Mouse (Mus musculus): ENCODE data around the gene Hecw2. TPM values are rescaled to one million over a fixed set of nuclear protein-coding genes. Genes with fewer than 3 reads are reported as not detected.

Gene Hecw2
- polyA plus RNA-seq, 1 experiment from 2014 or later, result 3.2 TPM

DNA sequence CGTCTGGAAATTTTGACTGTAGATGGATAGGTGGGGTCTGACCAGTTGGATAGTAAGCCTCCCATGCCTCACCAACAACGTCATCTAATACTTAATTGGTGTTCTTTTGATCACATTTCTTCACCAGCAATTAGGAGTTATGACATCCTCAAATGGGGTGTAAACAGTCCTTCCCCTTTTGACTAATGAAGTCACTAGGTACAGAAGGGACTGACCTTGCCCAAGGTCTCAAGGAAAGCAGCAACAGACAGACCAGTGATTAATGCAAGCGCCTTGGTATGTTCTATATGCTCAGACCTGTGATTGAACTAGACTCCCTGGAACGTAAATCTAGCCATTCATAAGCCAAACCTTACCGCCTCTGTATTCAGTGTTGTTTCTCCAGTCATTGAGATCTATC, 364.7 kb downstream of the Hecw2 start:
- no peak overlapping the region for H3K4me2 ChIP-seq (replicated peaks; ENCODE audit: low read depth, low read length)
- no peaks in the 10 kb centered on the region for H3K27me3 ChIP-seq (ENCODE audit: insufficient read depth, low read length)
- H3K27ac ChIP-seq (ENCODE audit: low read length), result no peak overlapping the region
- H3K4me1 ChIP-seq (ENCODE audit: insufficient read depth, low read length), result no peaks in the 10 kb centered on the region
- whole genome bisulfite sequencing, result 68% methylated on average over 5 of the region's 5 CpGs
- H3K9ac ChIP-seq (replicated peaks; ENCODE audit: low read length), result no peak overlapping the region
- H3K36me3 ChIP-seq (ENCODE audit: insufficient read depth, low read length), result no peaks in the 10 kb centered on the region
- no peak for ATAC-seq (ENCODE audit: low FRiP score, low TSS enrichment)
- H3K4me3 ChIP-seq (ENCODE audit: low read length), result no peak overlapping the region
- no peaks in the 10 kb centered on the region for H3K9me3 ChIP-seq (ENCODE audit: low read length)

DNA sequence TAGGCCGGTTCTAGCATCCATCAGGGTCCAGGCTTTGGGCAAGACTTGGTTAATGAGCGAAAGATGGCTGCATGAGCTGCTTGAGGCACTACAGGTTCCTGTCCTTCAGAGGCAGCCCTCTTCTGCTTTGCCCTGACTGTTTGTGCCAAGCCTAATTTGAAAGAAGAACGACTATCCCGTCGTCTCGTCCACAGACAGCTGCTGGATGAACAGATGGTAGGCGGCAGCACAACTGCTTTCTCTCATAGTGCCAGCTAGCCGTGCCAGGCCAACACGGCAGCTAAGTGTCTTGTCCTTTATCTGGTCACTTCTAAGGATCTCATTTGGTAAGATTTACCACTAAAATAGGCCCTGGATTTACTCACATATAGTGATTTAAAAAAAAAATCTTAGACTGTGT, 365.9 kb downstream of the Hecw2 start:
- 76% methylated on average over 9 of the region's 9 CpGs for WGBS

DNA sequence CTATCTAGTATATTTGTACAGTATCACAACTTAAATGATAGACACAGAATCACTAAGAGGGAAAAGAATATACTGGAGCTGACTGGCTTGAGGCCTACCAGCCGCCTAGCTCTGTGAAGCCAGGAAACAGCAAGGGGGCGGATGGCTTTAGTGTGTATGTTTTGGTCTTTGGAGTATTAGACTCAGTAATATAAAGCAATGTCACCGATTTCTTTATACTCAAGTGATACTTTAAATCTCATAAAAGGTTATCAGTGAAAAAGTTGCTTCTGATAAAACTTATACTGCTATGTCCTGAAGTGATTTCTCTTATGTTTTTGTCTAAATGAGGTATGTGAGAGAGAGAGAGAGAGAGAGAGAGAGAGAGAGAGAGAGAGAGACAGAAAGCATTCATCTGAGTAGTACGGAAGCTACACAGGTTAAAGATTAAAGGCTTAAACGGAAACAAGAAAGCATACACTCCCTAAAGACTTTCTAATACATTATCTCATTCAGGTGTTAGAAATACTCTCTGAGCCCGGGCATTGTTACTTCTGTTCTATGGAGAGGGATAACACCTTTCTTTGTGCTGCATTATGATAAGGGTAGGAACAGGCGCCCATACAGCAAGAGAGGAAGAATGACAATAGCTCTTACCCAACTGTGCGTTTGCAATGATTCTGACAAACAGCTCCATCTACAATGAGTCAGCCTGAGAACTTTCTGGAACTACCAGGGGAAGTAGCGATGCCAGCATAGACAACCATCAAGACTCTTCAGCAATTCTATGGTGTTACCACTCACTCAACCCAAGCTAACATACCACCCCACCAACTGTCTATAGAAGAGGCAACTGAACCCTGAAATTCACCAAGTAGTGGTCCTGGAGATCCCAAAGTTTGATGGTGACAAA, 370.3 kb downstream of the Hecw2 start:
- no peaks in the 10 kb centered on the region for H3K36me3 ChIP-seq (ENCODE audit: insufficient read depth, low read length)
- H3K4me2 ChIP-seq (replicated peaks; ENCODE audit: low read depth, low read length), result no peak overlapping the region
- H3K27ac ChIP-seq (ENCODE audit: low read length), result peak overlapping the region; percentile 78
- 83% methylated on average over 9 of the region's 9 CpGs for WGBS
- H3K9me3 ChIP-seq (ENCODE audit: low read length), result no peaks in the 10 kb centered on the region
- no peak overlapping the region for H3K4me3 ChIP-seq (ENCODE audit: low read length)
- H3K27me3 ChIP-seq (ENCODE audit: insufficient read depth, low read length), result no peaks in the 10 kb centered on the region
- no peak overlapping the region for H3K9ac ChIP-seq (replicated peaks; ENCODE audit: low read length)
- H3K4me1 ChIP-seq (ENCODE audit: insufficient read depth, low read length), result peaks cover 12% of the 10 kb centered on the region
- no peak for ATAC-seq (ENCODE audit: low FRiP score, low TSS enrichment)

More for the DNA sequence above, 365.9 kb downstream of the Hecw2 start:
- no peaks in the 10 kb centered on the region for H3K36me3 ChIP-seq (ENCODE audit: insufficient read depth, low read length)
- H3K4me2 ChIP-seq (replicated peaks; ENCODE audit: low read depth, low read length), result no peak overlapping the region
- no peaks in the 10 kb centered on the region for H3K9me3 ChIP-seq (ENCODE audit: low read length)
- no peak overlapping the region for H3K4me3 ChIP-seq (ENCODE audit: low read length)
- ATAC-seq (ENCODE audit: low FRiP score, low TSS enrichment), result no peak
- no peak overlapping the region for H3K9ac ChIP-seq (replicated peaks; ENCODE audit: low read length)
- no peak overlapping the region for H3K27ac ChIP-seq (ENCODE audit: low read length)
- peaks cover 4% of the 10 kb centered on the region; the same call in 1 of the 2 replicates for H3K4me1 ChIP-seq (ENCODE audit: insufficient read depth, low read length)
- H3K27me3 ChIP-seq (ENCODE audit: insufficient read depth, low read length), result no peaks in the 10 kb centered on the region

DNA sequence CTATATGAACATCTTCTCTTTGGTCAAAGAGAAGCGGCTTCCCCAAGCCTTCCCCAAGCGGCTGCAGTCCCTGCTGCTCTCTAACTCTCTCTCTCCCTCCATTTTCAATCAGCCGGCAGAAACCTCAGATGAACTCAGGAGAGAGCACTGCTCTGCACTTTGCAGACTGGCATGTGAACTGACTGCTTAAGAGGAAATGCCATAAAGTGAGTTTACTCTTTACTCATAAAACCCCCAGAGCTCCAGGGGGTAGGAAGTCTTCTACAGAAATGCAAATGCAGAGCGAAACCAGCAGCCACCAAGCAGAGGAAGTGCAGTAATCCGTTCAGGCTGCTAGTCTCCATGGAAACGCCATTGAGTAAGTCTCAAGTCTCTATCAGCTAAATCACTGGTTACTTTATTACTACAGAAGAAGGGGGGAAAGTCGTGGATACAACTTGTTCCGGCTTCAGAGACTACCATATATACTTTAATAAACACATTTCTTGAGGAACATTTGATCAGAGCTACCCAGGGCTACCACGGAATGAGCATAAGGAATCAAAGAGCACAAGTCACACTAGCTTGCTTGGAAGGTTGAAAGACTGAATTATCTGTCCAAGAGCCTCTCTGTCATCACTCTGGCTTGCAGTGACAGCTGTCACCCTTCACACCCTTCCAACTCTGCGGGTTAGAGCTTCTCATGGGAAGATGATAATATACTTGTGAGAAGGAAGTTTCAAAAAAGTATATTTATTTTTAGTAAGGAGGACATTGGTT, 371.1 kb downstream of the Hecw2 start:
- no peaks in the 10 kb centered on the region for H3K9me3 ChIP-seq (ENCODE audit: low read length)

DNA sequence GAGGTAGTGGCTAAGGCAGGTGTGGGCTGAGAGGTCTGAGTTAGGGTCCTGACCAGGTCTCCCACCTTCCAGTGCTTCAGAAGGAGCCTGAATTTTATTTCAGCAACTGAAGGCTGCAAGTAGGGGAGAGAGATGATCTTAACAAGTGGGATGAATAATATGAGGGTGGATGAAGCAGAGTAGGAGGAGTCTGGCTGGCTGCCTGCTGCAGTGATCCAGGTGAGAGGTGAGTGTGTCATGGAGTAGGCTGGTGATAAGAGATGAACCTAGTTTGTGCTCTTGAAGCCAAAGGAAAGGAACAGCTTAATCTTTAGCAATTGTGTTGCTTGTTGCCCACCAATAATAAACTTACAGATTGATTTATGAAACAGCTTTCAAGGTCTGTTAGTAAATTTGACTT, 373.0 kb downstream of the Hecw2 start:
- Histone ChIP-seq H3K9ac (replicated peaks; ENCODE audit: low read length) (no peak overlapping the region), H3K27me3 (ENCODE audit: insufficient read depth, low read length) (no peaks in the 10 kb centered on the region), H3K4me1 (ENCODE audit: insufficient read depth, low read length) (peaks cover 12% of the 10 kb centered on the region), H3K4me2 (replicated peaks; ENCODE audit: low read depth, low read length) (no peak overlapping the region), H3K36me3 (ENCODE audit: insufficient read depth, low read length) (no peaks in the 10 kb centered on the region), H3K27ac (ENCODE audit: low read length) (no peak overlapping the region), H3K4me3 (ENCODE audit: low read length) (no peak overlapping the region), H3K9me3 (ENCODE audit: low read length) (no peaks in the 10 kb centered on the region)
- no peak for ATAC-seq (ENCODE audit: low FRiP score, low TSS enrichment)

More for the DNA sequence above, 371.1 kb downstream of the Hecw2 start:
- H3K27ac ChIP-seq (ENCODE audit: low read length), result peak overlapping the region; percentile 85
- H3K9ac ChIP-seq (replicated peaks; ENCODE audit: low read length), result no peak overlapping the region; the same call in 1 of the 2 replicates
- H3K4me1 ChIP-seq (ENCODE audit: insufficient read depth, low read length), result peaks cover 12% of the 10 kb centered on the region
- ATAC-seq (ENCODE audit: low FRiP score, low TSS enrichment), result peak; percentile 94
- no peaks in the 10 kb centered on the region for H3K27me3 ChIP-seq (ENCODE audit: insufficient read depth, low read length)
- H3K4me3 ChIP-seq (ENCODE audit: low read length), result peak overlapping the region; percentile 32
- no peaks in the 10 kb centered on the region for H3K36me3 ChIP-seq (ENCODE audit: insufficient read depth, low read length)
- H3K4me2 ChIP-seq (replicated peaks; ENCODE audit: low read depth, low read length), result peak overlapping the region; percentile 48
- WGBS, result 5% methylated on average over 10 of the region's 10 CpGs

DNA sequence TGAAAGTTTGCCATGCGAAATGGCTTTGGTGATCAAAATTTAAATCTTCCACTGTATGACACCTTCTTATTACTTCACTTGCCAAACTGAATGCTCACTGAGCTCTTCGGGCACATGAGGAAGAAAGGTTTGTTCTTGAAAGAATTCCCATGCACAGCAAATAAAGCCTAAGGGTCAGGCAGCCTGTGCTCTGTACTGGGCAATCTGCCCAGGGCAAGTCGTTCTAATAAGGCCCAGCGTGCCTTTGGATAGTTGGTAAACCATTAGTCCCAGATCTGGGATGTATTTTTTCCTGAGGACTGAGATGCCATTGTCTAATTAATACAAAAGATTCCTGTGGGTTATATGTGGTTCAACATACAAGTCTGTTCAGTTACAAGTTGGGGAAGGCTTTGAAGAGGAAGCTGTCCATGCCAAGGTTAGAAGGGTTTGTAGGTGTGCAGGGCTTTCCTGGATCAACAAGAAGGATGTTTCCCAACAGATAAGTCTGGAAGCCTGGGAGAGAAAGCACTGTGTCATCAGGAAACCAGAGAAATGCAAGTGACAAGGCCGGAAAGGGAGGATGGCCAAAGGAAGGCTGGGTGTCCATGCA, 374.8 kb downstream of the Hecw2 start:
- H3K9ac ChIP-seq (replicated peaks; ENCODE audit: low read length), result no peak overlapping the region
- no peaks in the 10 kb centered on the region for H3K36me3 ChIP-seq (ENCODE audit: insufficient read depth, low read length)
- no peak for ATAC-seq (ENCODE audit: low FRiP score, low TSS enrichment)
- H3K4me2 ChIP-seq (replicated peaks; ENCODE audit: low read depth, low read length), result no peak overlapping the region
- H3K4me1 ChIP-seq (ENCODE audit: insufficient read depth, low read length), result peaks cover 14% of the 10 kb centered on the region
- 73% methylated on average over 5 of the region's 5 CpGs for WGBS
- H3K27me3 ChIP-seq (ENCODE audit: insufficient read depth, low read length), result no peaks in the 10 kb centered on the region
- H3K9me3 ChIP-seq (ENCODE audit: low read length), result no peaks in the 10 kb centered on the region
- no peak overlapping the region for H3K4me3 ChIP-seq (ENCODE audit: low read length)
- H3K27ac ChIP-seq (ENCODE audit: low read length), result no peak overlapping the region

DNA sequence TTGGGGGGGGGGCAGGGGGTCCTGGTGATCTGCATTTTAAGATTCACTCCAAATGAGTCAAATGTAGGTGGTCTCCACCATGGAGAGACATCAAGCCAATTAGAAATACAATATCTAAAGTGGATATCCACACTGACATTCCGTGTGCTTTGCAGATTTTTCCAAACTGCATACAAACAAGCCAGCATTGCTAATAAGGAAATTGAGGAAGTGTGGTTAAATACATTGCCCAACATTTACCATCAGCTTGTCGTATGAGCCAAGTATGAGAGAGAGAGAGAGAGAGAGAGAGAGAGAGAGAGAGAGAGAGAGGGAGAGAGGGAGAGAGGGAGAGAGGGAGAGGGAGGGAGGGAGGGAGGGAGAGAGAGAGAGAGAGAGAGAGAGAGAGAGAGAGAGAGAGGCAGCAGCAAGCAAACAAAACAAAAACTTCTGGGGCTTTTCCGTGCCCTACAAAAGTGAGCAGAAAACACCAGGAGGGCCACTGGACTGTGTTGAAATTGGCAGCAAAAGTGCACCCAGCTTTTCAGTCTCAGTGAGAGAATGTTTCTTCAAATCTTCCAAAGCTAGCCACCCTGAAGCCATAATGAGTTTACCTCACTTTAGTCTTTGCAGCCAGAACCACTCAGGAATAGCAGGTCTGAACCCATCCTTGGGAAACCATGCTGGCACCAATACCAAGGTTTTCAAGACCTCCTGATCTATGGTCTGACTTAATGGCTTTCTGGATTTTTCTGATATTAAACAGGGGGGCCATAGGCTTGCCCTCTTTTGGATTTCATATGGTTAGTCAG, 376.7 kb downstream of the Hecw2 start:
- Histone ChIP-seq H3K4me3 (ENCODE audit: low read length) (no peak overlapping the region), H3K27me3 (ENCODE audit: insufficient read depth, low read length) (no peaks in the 10 kb centered on the region), H3K4me2 (replicated peaks; ENCODE audit: low read depth, low read length) (no peak overlapping the region), H3K36me3 (ENCODE audit: insufficient read depth, low read length) (no peaks in the 10 kb centered on the region), H3K27ac (ENCODE audit: low read length) (no peak overlapping the region), H3K4me1 (ENCODE audit: insufficient read depth, low read length) (peaks cover 8% of the 10 kb centered on the region; the same call in 1 of the 2 replicates), H3K9me3 (ENCODE audit: low read length) (no peaks in the 10 kb centered on the region), H3K9ac (replicated peaks; ENCODE audit: low read length) (no peak overlapping the region)
- ATAC-seq (ENCODE audit: low FRiP score, low TSS enrichment), result no peak
- 45% methylated on average over 3 of the region's 3 CpGs for WGBS

DNA sequence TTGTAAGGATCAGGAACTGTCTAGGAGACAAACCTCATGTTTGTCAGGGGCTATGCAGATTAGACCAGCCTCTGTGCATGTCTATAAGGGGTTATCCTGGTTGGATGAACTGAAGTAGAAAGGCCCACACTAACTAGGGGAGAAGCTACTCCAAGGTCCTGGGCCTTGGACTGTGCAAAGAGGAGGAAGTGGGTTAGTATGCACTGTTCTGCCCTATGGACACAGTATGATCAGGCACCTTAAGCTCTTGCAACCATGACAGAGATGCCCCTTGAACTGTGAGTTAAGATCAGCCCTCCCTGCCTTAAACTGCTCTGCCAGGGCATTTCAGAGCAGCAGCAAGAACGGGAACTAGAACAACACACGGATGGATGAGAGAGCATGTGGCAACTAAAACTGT, 378.6 kb downstream of the Hecw2 start:
- H3K9me3 ChIP-seq (ENCODE audit: low read length), result no peaks in the 10 kb centered on the region
- H3K4me3 ChIP-seq (ENCODE audit: low read length), result no peak overlapping the region
- H3K4me2 ChIP-seq (replicated peaks; ENCODE audit: low read depth, low read length), result no peak overlapping the region
- no peak overlapping the region for H3K27ac ChIP-seq (ENCODE audit: low read length)
- H3K4me1 ChIP-seq (ENCODE audit: insufficient read depth, low read length), result peaks cover 2% of the 10 kb centered on the region; the same call in 1 of the 2 replicates
- ATAC-seq (ENCODE audit: low FRiP score, low TSS enrichment), result peak; percentile 42; the same call in 1 of the 2 replicates
- WGBS, result 48% methylated on average over 2 of the region's 2 CpGs
- no peaks in the 10 kb centered on the region for H3K27me3 ChIP-seq (ENCODE audit: insufficient read depth, low read length)
- H3K36me3 ChIP-seq (ENCODE audit: insufficient read depth, low read length), result no peaks in the 10 kb centered on the region
- no peak overlapping the region for H3K9ac ChIP-seq (replicated peaks; ENCODE audit: low read length)

DNA sequence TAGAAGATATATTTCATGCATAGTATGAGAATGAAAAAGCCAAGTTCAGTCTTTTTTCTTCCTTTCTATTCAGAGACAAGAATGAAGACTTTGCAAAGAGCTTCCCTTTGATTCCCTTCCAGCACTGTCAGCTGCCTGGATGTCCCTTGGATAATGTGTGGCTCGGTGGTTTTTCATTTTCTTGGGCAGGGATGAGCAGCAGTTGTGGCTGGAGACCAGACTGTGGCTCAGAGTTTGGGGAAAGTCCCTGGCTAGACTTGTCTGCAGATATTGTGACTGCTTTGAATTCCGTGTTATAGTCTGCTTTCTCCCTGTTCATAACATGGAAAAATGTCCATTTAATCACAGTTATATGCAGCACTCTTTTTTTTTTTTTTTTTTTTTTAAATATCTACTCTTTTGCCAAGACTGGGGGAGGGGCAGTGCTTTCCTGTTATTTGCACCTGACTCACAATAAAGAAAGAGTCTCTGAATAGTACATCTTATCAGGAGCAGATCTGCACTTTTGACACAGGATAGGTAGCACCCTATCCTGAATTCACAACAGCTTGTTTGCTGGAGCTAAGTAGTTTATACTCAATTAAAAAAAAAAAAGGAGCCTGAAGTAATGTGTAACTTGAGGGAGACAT, 380.8 kb downstream of the Hecw2 start:
- no peak overlapping the region for H3K4me2 ChIP-seq (replicated peaks; ENCODE audit: low read depth, low read length)
- no peaks in the 10 kb centered on the region for H3K27me3 ChIP-seq (ENCODE audit: insufficient read depth, low read length)
- ATAC-seq (ENCODE audit: low FRiP score, low TSS enrichment), result no peak
- no peaks in the 10 kb centered on the region for H3K36me3 ChIP-seq (ENCODE audit: insufficient read depth, low read length)
- WGBS, result 67% methylated on average over 2 of the region's 2 CpGs
- H3K4me3 ChIP-seq (ENCODE audit: low read length), result no peak overlapping the region
- no peaks in the 10 kb centered on the region for H3K9me3 ChIP-seq (ENCODE audit: low read length)
- no peak overlapping the region for H3K9ac ChIP-seq (replicated peaks; ENCODE audit: low read length)
- no peak overlapping the region for H3K27ac ChIP-seq (ENCODE audit: low read length)
- peaks cover 2% of the 10 kb centered on the region; the same call in 1 of the 2 replicates for H3K4me1 ChIP-seq (ENCODE audit: insufficient read depth, low read length)
